Mouse (Mus musculus): Measurements from ENCODE around the gene Itpr3.
A peak's percentile ranks its signal among the peaks of the same experiment; 100 is the strongest.

Gene Itpr3

DNA sequence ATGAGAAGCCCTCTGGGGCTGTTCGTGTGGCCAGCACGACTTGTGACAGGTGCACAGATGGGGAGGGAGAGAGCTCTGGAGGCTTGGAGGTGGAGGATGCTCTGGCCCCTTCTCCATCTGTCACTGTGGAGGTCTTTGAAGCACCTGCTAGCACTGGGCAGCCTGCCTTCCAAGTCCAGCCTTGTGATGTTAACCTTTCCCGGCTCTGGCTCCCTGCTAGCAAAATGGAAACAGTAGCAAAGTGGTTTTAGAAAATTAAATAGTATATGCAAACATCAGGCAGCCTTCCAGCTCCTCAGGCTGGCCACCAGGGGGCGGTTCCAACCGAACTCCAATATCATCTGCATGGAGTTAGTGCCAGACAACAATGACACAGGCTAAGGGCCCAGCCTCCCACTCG, 14.5 kb downstream of the Itpr3 start:
- no peak for DNase-seq (ENCODE audit: low spot score in 2 of 2)

DNA sequence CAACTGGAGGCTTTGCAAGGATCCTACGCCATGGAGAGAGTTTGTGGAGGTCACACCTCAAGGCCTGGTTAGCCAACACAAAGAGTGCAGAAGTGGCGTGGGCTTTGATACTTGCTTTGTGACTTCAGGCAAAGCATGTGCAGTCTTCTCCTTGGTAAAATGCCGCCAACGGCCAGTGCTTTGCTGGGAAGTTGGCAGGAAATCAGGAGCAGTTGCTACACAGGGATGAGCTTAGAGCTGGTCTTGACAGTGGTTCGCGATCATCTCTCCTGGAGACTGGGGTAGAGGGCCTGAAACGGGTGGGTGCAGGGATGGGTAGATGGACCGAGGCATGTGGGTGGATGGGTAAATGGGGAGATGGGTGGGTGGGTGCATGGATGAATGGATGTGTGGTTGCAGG, 15.3 kb downstream of the Itpr3 start:
- DNase-seq (ENCODE audit: low spot score in 2 of 2): peak in 1 of 2 experiments; percentile 42

GRCm38 (mm10) chr17:27073126-27073525, 16.0 kb downstream of the Itpr3 start:
- no peak for DNase-seq (ENCODE audit: low spot score in 2 of 2)

DNA sequence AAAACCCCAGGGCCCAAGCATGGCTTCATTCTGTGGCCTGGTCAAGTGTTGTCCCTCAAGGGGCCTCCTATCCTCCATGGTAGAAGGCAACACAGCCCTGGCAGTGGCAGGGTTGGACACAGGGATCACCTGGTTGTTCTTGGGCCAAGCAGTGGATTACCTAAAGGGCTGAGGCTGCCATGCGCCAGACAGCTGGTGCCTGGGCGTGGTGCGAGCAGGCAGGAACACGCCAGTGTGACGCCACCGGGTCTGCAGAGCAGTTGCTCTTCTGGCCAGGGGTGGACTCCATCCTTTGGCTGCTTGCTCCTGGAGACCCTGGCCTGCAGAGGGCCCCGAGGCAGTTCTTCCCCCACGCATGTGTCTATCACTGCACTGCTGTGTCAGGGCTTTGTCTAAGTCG, 16.7 kb downstream of the Itpr3 start:
- DNase-seq (ENCODE audit: low spot score in 2 of 2): no peak

DNA sequence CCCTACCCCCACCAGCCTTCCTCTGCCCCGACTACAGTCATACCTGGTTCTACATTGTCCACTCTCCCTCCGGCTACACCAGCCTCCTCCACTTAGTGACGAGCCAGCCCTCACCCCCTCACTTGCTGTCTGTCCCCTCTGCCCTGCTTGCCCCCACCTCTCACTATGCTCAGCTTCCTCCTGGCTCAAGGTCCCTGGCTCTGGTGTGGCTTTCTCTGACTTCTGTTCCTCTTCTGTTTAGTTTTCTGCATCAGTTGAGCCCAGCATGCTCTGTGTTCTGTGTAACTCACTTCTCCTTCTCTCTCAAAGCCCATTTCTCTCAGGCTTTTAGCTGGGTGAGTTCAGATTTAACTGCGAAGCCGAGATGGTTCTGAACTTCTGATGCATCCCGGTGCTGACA, 17.1 kb downstream of the Itpr3 start:
- DNase-seq (ENCODE audit: low spot score in 2 of 2): no peak

- DNase-seq (ENCODE audit: low spot score in 2 of 2): no peak
Observed at GRCm38 (mm10) chr17:27074849-27075745, 18.0 kb downstream of the Itpr3 start.

DNA sequence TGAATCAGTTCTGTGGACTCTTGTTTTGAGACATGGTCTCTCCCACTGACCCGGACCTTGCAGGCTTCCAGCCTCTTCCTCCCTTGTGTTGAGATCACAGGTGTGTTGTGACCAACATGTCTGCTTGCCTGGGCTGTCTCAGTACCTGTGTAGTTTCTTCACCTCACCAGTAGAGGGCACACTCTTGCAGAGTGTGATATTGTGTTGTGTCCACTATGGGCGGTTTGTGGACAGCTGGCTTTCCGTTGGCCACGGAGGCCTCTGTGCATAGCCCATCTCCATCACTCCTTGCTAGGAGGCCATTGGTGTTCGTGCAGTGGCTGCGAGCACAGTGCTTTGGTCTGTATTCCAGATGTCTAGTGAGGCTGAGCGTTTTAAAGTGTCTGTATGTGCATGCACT, 20.0 kb downstream of the Itpr3 start:
- DNase-seq (ENCODE audit: low spot score in 2 of 2): no peak

DNA sequence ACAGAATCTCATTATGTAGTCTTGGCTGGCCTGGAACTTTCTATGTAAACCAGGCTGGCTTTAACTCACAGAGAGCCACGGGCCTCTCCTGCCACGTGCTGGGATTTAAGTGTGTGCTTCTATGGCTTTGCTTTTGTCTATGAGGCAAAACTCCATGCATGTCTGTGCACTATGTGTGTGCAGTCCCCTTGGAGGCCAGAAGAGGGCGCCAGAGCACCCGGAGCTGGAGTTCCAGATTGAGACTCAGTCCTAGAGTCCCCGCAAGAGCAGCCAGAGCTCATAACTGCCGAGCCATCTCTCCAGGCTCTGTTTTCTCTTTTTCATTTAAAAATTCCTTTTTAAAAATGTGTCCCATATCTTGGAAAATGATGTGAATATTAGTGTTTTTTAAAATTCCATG, 20.8 kb downstream of the Itpr3 start:
- no peak for DNase-seq (ENCODE audit: low spot score in 2 of 2)

- DNase-seq (ENCODE audit: low spot score in 2 of 2): no peak
Observed at GRCm38 (mm10) chr17:27078499-27078898, 21.4 kb downstream of the Itpr3 start.

GRCm38 (mm10) chr17:27081868-27082267, 24.8 kb downstream of the Itpr3 start:
- DNase-seq (ENCODE audit: low spot score in 2 of 2): no peak

- no peak for DNase-seq (ENCODE audit: low spot score in 2 of 2)
Observed at GRCm38 (mm10) chr17:27082796-27083195, 25.7 kb downstream of the Itpr3 start.

GRCm38 (mm10) chr17:27083601-27084000, 26.5 kb downstream of the Itpr3 start:
- DNase-seq (ENCODE audit: low spot score in 2 of 2): no peak

- DNase-seq (ENCODE audit: low spot score in 2 of 2): peak in 1 of 2 experiments; percentile 13
Observed at GRCm38 (mm10) chr17:27085676-27086075, 28.6 kb downstream of the Itpr3 start.

GRCm38 (mm10) chr17:27087426-27087825, 30.3 kb downstream of the Itpr3 start:
- no peak for DNase-seq (ENCODE audit: low spot score in 2 of 2)

- no peak for DNase-seq (ENCODE audit: low spot score in 2 of 2)
Observed at GRCm38 (mm10) chr17:27090068-27090467, 33.0 kb downstream of the Itpr3 start.

GRCm38 (mm10) chr17:27095690-27096089, 38.6 kb downstream of the Itpr3 start:
- no peak for DNase-seq (ENCODE audit: low spot score in 2 of 2)

DNA sequence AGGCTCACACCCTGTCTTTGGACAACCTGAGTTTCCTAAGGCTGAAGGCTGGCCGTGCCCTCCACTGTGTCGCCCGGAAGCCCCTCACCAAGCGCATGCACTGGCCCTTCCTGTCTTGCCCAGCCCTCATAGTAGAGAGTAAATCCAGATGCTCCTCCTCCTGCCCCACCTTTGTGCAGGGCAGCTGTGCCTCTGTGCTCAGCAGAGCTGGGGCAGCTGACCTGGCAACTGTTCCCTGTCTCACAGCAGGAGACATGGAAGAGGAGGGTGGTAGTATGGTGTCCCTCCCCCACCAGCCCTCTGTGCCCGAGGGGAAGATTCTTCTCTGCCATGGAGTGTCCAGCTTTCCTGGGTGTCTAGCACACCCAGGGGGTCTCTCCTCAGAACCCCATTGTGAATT, 44.6 kb downstream of the Itpr3 start:
- DNase-seq (ENCODE audit: low spot score in 2 of 2): no peak

- DNase-seq (ENCODE audit: low spot score in 2 of 2): no peak
Observed at GRCm38 (mm10) chr17:27105698-27106470, 48.8 kb downstream of the Itpr3 start.

GRCm38 (mm10) chr17:27106745-27107144, 49.6 kb downstream of the Itpr3 start:
- no peak for DNase-seq (ENCODE audit: low spot score in 2 of 2)

GRCm38 (mm10) chr17:27107936-27108335, 50.8 kb downstream of the Itpr3 start:
- DNase-seq (ENCODE audit: low spot score in 2 of 2): no peak

DNA sequence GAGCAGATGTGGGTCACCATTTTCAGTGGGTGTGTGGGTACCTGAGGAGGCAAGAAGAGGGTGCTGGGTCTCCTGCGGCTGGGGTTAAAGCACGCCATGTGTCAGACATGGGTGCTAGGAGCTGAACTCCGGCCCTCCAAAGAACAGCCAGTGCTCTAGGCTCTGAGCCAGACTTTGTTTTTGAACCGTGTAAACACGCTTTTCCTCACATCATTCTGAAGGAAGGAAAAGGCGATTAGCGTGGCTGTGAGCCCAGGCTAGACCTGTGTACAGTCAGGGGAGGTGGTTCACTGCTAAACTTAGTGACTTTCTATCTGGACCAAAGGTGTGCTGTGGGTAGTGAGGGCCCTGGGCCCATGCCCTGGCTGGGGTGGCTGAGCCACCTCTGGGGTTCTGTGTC, 53.0 kb downstream of the Itpr3 start:
- DNase-seq (ENCODE audit: low spot score in 2 of 2): no peak

GRCm38 (mm10) chr17:27118676-27119539, 61.8 kb downstream of the Itpr3 start:
- no peak for DNase-seq (ENCODE audit: low spot score in 2 of 2)

Data from frontal cortex, postnatal 14 days (tissue).